Mouse (Mus musculus): Measurements from ENCODE around the gene Gm20388.

Gm20388 gene

GRCm38 (mm10) chr8:122306660-122307399 is 2396.2 kb downstream of the Gm20388 start:
- no peak for DNase-seq (ENCODE audit: low read depth, low spot score)

- DNase-seq (ENCODE audit: low read depth, low spot score), result peak; percentile 46
Measured at GRCm38 (mm10) chr8:122307836-122308235, 2397.2 kb downstream of the Gm20388 start.

GRCm38 (mm10) chr8:122309272-122309671 is 2398.6 kb downstream of the Gm20388 start:
- DNase-seq (ENCODE audit: low read depth, low spot score), result no peak

GRCm38 (mm10) chr8:122311115-122311514 is 2400.5 kb downstream of the Gm20388 start:
- no peak for DNase-seq (ENCODE audit: low read depth, low spot score)

GRCm38 (mm10) chr8:122312553-122312952 is 2401.9 kb downstream of the Gm20388 start:
- DNase-seq (ENCODE audit: low read depth, low spot score), result no peak

- no peak for DNase-seq (ENCODE audit: low read depth, low spot score)
Measured at GRCm38 (mm10) chr8:122313310-122313709, 2402.7 kb downstream of the Gm20388 start.

- DNase-seq (ENCODE audit: low read depth, low spot score), result no peak
Measured at GRCm38 (mm10) chr8:122314899-122315496, 2404.4 kb downstream of the Gm20388 start.

- no peak for DNase-seq (ENCODE audit: low read depth, low spot score)
Measured at GRCm38 (mm10) chr8:122316402-122316801, 2405.8 kb downstream of the Gm20388 start.

GRCm38 (mm10) chr8:122317918-122318475 is 2407.4 kb downstream of the Gm20388 start:
- DNase-seq (ENCODE audit: low read depth, low spot score), result no peak

- no peak for DNase-seq (ENCODE audit: low read depth, low spot score)
Measured at GRCm38 (mm10) chr8:122319045-122319707, 2408.5 kb downstream of the Gm20388 start.

- DNase-seq (ENCODE audit: low read depth, low spot score), result no peak
Measured at GRCm38 (mm10) chr8:122319708-122320075, 2409.1 kb downstream of the Gm20388 start.

- DNase-seq (ENCODE audit: low read depth, low spot score), result no peak
Measured at GRCm38 (mm10) chr8:122320541-122320940, 2409.9 kb downstream of the Gm20388 start.

GRCm38 (mm10) chr8:122321455-122321921 is 2410.8 kb downstream of the Gm20388 start:
- DNase-seq (ENCODE audit: low read depth, low spot score), result no peak

- no peak for DNase-seq (ENCODE audit: low read depth, low spot score)
Measured at GRCm38 (mm10) chr8:122322126-122322525, 2411.5 kb downstream of the Gm20388 start.

- DNase-seq (ENCODE audit: low read depth, low spot score), result no peak
Measured at GRCm38 (mm10) chr8:122322792-122323191, 2412.2 kb downstream of the Gm20388 start.

GRCm38 (mm10) chr8:122323951-122324402 is 2413.3 kb downstream of the Gm20388 start:
- DNase-seq (ENCODE audit: low read depth, low spot score), result peak; percentile 59

GRCm38 (mm10) chr8:122325196-122325595 is 2414.6 kb downstream of the Gm20388 start:
- DNase-seq (ENCODE audit: low read depth, low spot score), result no peak

GRCm38 (mm10) chr8:122326114-122326542 is 2415.5 kb downstream of the Gm20388 start:
- no peak for DNase-seq (ENCODE audit: low read depth, low spot score)

- DNase-seq (ENCODE audit: low read depth, low spot score), result peak; percentile 65
Measured at GRCm38 (mm10) chr8:122329072-122329471, 2418.4 kb downstream of the Gm20388 start.

- no peak for DNase-seq (ENCODE audit: low read depth, low spot score)
Measured at GRCm38 (mm10) chr8:122329553-122330239, 2419.1 kb downstream of the Gm20388 start.

- DNase-seq (ENCODE audit: low read depth, low spot score), result no peak
Measured at GRCm38 (mm10) chr8:122330446-122331133, 2419.9 kb downstream of the Gm20388 start.
